Mouse (Mus musculus): ENCODE results near the gene Mphosph9. TPM values are rescaled to one million over a fixed set of nuclear protein-coding genes. Genes with fewer than 3 reads are reported as not detected.

The Mphosph9 gene
- total and polyA plus RNA-seq, 3 experiments = 5.6 to 9.8 (median 8.0) TPM

GRCm38 (mm10) chr5:124223574-124223973 lies 104.2 kb downstream of the Mphosph9 start:
- Histone ChIP-seq H3K36me3 (replicated peaks in 1 of 2; ENCODE audit: control insufficient read depth in 1 of 2, insufficient read depth in 1 of 2, low read length in 1 of 2) (peaks cover 0 to 13% of the 10 kb centered on the region in 2 experiments), H3K27ac (ENCODE audit: insufficient read depth, low read depth) (no peak overlapping the region), H3K79me2 (replicated peaks; ENCODE audit: control insufficient read depth, extremely low read depth, insufficient read depth, poor library complexity, severe bottlenecking) (no peaks in the 10 kb centered on the region), H3K9me3 (replicated peaks; ENCODE audit: low read length) (no peaks in the 10 kb centered on the region), H3K4me3 (replicated peaks in 1 of 3; ENCODE audit: low read depth in 2 of 3, low read length in 2 of 3, poor library complexity in 1 of 3) (no peak overlapping the region), H3K4me1 (ENCODE audit: control insufficient read depth in 1 of 2, insufficient read depth in 2 of 2) (peaks cover 14 to 46% of the 10 kb centered on the region in 2 experiments), H3K4me2 (ENCODE audit: insufficient read depth, low read depth, poor library complexity, severe bottlenecking) (no peak overlapping the region), H3K27me3 (replicated peaks) (no peaks in the 10 kb centered on the region), H3K9ac (ENCODE audit: insufficient read depth, low read depth) (no peak overlapping the region)
- no peak for TF ChIP-seq SMC3 (IDR thresholded peaks at IDR 0.05; ENCODE audit: low read depth, low read length)
- no peak for TF ChIP-seq PAX5 (IDR thresholded peaks at IDR 0.05; ENCODE audit: low read length)
- TF ChIP-seq JUN (IDR thresholded peaks at IDR 0.05; ENCODE audit: insufficient read depth, low read depth, low read length) = no peak
- TF ChIP-seq POLR2A (IDR thresholded peaks at IDR 0.05; ENCODE audit: low read depth, low read length) = no peak
- TF ChIP-seq MEF2A (IDR thresholded peaks at IDR 0.05; ENCODE audit: borderline replicate concordance, low read depth, low read length) = no peak
- no peak for TF ChIP-seq CHD1 (IDR thresholded peaks at IDR 0.05; ENCODE audit: low read depth, low read length)
- TF ChIP-seq USF2 (conservative IDR thresholded peaks at IDR 0.05; ENCODE audit: low read depth, low read length) = no peak
- TF ChIP-seq MYC (IDR thresholded peaks at IDR 0.05; ENCODE audit: low read depth, low read length) = no peak
- TF ChIP-seq UBTF (IDR thresholded peaks at IDR 0.05; ENCODE audit: low read depth, low read length) = no peak
- TF ChIP-seq ETS1 (conservative IDR thresholded peaks at IDR 0.05; ENCODE audit: low read depth, low read length) = no peak
- TF ChIP-seq ZKSCAN1 (IDR thresholded peaks at IDR 0.05; ENCODE audit: borderline replicate concordance, low read depth, low read length) = no peak
- TF ChIP-seq ELF1 (IDR thresholded peaks at IDR 0.05; ENCODE audit: low read depth, low read length) = no peak
- no peak for TF ChIP-seq KAT2A (IDR thresholded peaks at IDR 0.05; ENCODE audit: insufficient replicate concordance, low read length)
- no peak for TF ChIP-seq HCFC1 (IDR thresholded peaks at IDR 0.05; ENCODE audit: low read depth, low read length)
- TF ChIP-seq CTCF (conservative IDR thresholded peaks at IDR 0.05 in 1 of 2, IDR thresholded peaks at IDR 0.05 in 1 of 2; ENCODE audit: low read depth in 2 of 2, low read length in 2 of 2) = no peak
- TF ChIP-seq ZMIZ1 (IDR thresholded peaks at IDR 0.05; ENCODE audit: low read depth, low read length) = no peak
- dilution Hi-C loops (cut with MboI; ENCODE audit: extremely low pct_ligation_motif_present, extremely low pct_unique_long_range_greater_than_20kb, low sequenced_read_pairs) (no loop called here), in situ Hi-C loops (cut with MboI; ENCODE audit: low pct_ligation_motif_present, low pct_unique_long_range_greater_than_20kb, low sequenced_read_pairs) (no loop called here)
- DNase-seq (ENCODE audit: extremely low read depth) = no peak

GRCm38 (mm10) chr5:124222696-124223095 lies 105.1 kb downstream of the Mphosph9 start:
- Histone ChIP-seq H3K9ac (ENCODE audit: insufficient read depth, low read depth) (no peak overlapping the region), H3K4me2 (ENCODE audit: insufficient read depth, low read depth, poor library complexity, severe bottlenecking) (no peak overlapping the region), H3K27ac (ENCODE audit: insufficient read depth, low read depth) (no peak overlapping the region), H3K4me1 (ENCODE audit: control insufficient read depth in 1 of 2, insufficient read depth in 2 of 2) (peaks cover 22 to 54% of the 10 kb centered on the region in 2 experiments), H3K79me2 (replicated peaks; ENCODE audit: control insufficient read depth, extremely low read depth, insufficient read depth, poor library complexity, severe bottlenecking) (no peaks in the 10 kb centered on the region), H3K9me3 (replicated peaks; ENCODE audit: low read length) (no peaks in the 10 kb centered on the region), H3K4me3 (replicated peaks in 1 of 3; ENCODE audit: low read depth in 2 of 3, low read length in 2 of 3, poor library complexity in 1 of 3) (no peak overlapping the region), H3K36me3 (replicated peaks in 1 of 2; ENCODE audit: control insufficient read depth in 1 of 2, insufficient read depth in 1 of 2, low read length in 1 of 2) (peaks cover 0 to 15% of the 10 kb centered on the region in 2 experiments), H3K27me3 (replicated peaks) (no peaks in the 10 kb centered on the region)
- dilution Hi-C loops (cut with MboI; ENCODE audit: extremely low pct_ligation_motif_present, extremely low pct_unique_long_range_greater_than_20kb, low sequenced_read_pairs) = no loop called here
- in situ Hi-C loops (cut with MboI; ENCODE audit: low pct_ligation_motif_present, low pct_unique_long_range_greater_than_20kb, low sequenced_read_pairs) = no loop called here
- no peak for DNase-seq (ENCODE audit: extremely low read depth)
- TF ChIP-seq POLR2AphosphoS2 (IDR thresholded peaks at IDR 0.05; ENCODE audit: low read depth, low read length) = no peak
- TF ChIP-seq ETS1 (conservative IDR thresholded peaks at IDR 0.05; ENCODE audit: low read depth, low read length) = no peak
- no peak for TF ChIP-seq MAFK (IDR thresholded peaks at IDR 0.05; ENCODE audit: insufficient replicate concordance, low read length)
- TF ChIP-seq MXI1 (IDR thresholded peaks at IDR 0.05; ENCODE audit: low read depth, low read length) = no peak
- TF ChIP-seq GABPA (IDR thresholded peaks at IDR 0.05; ENCODE audit: insufficient replicate concordance, low read depth, low read length) = no peak
- TF ChIP-seq CHD2 (IDR thresholded peaks at IDR 0.05; ENCODE audit: low read length) = no peak
- no peak for TF ChIP-seq JUN (IDR thresholded peaks at IDR 0.05; ENCODE audit: insufficient read depth, low read depth, low read length)
- no peak for TF ChIP-seq E2F4 (IDR thresholded peaks at IDR 0.05; ENCODE audit: insufficient replicate concordance, low read depth, low read length)
- no peak for TF ChIP-seq RAD21 (IDR thresholded peaks at IDR 0.05; ENCODE audit: low read depth, low read length)
- TF ChIP-seq USF2 (conservative IDR thresholded peaks at IDR 0.05; ENCODE audit: low read depth, low read length) = no peak
- TF ChIP-seq MAZ (IDR thresholded peaks at IDR 0.05; ENCODE audit: low read depth, low read length) = no peak
- no peak for TF ChIP-seq ZC3H11A (IDR thresholded peaks at IDR 0.05; ENCODE audit: low read depth, low read length)
- no peak for TF ChIP-seq NRF1 (IDR thresholded peaks at IDR 0.05; ENCODE audit: low read depth, low read length)
- TF ChIP-seq IRF4 (IDR thresholded peaks at IDR 0.05; ENCODE audit: low read depth, low read length) = no peak
- TF ChIP-seq MAX (IDR thresholded peaks at IDR 0.05; ENCODE audit: low read length) = no peak
- TF ChIP-seq USF1 (IDR thresholded peaks at IDR 0.05; ENCODE audit: low read depth, low read length) = no peak

All from CH12.LX (cell line).